Mouse (Mus musculus): ENCODE measurements around the gene Fam162a.
"Not testable (repeated sequence)": the region's sequence is repeated elsewhere in the genome, so short reads cannot be mapped to it uniquely, and the experiment has no call there.

Fam162a gene

DNA sequence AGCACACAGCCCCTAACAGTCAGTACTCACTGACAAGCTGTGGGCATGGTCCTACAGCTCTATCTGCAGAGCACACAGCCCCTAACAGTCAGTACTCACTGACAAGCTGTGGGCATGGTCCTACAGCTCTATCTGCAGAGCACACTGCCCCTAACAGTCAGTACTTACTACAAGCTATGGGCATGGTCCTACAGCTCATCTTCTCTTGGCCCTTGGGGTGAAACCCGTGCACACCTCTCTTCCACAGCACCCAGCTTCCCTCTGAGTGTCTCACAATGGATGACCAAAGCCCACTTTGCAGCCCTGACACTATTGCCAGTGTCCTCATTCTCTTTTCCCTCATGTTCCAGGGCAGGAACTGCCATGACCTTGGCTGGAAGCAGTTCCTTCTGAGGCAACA, 8.9 kb downstream of the Fam162a start:
- not testable (repeated sequence) for DNase-seq (ENCODE audit: low spot score)

DNA sequence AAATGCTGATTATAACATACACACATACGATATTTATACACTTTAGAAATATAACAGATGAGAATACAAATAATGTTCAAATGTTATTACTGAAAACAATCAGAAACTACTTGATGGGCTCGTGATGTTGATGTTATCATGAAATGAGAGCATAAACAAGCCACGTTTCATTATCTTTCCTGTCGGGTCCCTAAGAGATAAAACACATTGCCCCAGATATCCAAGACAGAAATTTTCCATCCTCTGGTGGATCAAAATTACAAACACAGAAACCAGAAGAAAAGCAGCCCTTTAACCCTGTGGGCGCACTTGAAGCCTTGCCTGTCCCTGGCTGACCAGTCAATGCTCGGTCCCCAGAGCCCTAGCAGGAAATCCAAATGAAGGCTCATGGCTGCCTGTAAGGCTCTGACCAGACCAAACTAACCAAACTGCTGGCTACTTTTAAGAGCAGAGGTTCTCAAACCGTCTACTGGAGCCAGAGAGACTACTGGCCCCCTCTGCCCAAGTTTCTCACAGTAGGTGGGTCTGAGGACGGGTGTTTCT, 13.4 kb downstream of the Fam162a start:
- no peak for DNase-seq (ENCODE audit: low spot score)

DNA sequence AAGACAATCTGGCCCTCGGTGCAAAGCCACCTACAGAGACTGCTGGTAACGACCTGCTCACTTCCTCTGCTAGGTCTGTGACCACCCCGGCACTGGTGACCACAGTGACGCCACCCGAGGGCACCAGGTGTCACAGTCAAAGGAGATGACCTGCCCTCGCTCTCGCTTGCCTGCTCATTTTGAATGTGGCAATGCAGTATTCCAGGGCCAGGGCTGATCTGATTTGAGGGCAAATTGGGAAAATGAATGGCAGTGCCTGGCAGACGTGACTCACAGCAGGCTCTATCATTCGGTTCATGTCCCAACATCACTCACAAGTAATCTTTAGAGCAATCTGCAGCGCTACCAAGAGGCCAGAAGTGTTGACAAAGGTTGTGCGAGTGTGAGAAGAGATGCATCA, 15.0 kb downstream of the Fam162a start:
- DNase-seq (ENCODE audit: low spot score), result no peak

DNA sequence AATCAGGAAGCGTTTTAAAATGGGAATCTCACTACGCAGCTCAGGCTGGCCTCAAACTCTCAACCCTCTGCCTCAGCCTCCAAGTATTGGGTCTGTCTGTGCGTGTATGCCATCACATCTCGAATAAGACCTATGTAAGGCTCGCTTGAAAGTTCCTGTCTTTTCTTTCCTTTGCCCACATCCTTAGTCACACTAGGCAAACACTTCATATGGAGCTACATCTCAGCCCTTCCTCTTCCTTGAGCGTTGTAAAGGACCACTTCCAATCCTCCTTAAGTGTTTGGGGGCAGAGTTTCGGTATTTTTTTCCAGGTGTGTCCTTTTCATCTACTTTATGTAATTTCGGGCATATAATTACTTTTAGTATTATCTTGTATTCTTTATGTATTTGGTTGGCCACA, 16.5 kb downstream of the Fam162a start:
- DNase-seq (ENCODE audit: low spot score), result no peak

DNA sequence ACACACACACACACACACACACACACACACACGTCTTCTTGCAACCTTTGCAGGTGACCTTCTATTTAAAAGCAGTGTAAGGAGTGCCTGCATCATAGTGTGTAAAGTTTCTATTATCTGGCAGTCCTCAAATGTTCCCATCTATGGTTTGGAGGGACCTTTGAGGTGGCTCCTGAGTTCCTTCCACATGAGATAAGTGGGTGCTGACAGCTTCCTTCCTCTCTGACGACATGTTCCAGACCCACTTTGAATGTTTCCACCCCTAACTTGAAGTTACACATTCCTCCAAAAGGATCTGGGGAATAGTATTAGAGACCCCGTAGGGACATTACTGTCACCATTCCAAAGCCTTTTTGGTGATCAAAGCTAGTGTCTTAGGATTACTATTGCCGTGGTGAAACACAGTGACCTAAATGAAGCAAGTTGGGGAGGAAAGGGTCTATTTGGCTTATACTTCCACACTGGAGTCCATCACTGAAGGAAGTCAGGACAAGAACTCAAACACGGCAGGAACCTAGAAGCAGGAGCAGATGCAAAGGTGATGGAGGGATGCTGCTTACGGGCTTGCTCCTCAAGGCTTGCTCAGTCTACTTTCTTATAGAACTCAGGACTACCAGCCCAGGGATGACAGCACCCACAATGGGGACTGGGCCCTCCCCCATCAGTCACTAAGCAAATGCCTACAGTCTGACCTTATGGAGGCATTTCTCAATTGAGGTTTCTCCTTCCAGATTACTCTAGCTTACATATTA, 17.7 kb downstream of the Fam162a start:
- no peak for DNase-seq (ENCODE audit: low spot score)

DNA sequence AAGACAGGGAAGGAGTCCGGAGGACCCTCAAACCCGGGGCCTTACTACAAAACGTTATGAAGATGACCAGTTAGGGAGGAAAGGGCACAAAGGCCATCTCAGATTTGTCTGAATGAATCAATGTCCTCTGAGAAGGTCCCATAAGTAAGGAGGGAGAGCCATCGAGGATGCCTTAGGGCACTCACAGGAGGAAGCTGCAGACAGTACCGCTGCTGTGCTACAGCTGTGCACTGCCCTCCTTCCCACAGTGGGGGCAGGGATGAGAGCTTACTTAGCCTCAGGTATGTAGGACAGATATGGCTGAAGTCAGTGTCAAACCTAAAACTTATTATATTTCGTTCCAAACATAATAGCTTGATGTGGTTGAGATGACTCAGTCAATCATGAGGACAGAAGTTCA, 19.9 kb downstream of the Fam162a start:
- DNase-seq (ENCODE audit: low spot score), result no peak

DNA sequence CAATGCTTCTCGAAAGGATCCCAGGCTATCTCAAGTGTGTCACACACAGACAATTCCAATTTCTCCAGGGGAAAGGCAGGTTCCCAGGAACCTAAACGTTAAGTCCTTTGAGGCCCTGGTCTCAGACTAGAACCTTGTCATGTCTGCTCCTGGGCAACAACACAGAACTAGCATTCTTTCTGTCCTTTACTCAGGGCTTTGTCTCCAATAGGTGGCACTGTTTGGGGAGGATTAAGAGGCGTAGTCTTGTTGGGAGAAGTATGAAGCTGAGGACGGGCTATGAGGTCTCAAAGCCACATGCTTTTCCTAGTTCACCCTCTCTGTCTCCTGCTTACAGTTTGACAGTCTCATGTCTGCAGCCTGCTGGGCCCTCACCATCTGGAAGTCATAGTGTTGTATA, 23.9 kb downstream of the Fam162a start:
- DNase-seq (ENCODE audit: low spot score), result no peak

DNA sequence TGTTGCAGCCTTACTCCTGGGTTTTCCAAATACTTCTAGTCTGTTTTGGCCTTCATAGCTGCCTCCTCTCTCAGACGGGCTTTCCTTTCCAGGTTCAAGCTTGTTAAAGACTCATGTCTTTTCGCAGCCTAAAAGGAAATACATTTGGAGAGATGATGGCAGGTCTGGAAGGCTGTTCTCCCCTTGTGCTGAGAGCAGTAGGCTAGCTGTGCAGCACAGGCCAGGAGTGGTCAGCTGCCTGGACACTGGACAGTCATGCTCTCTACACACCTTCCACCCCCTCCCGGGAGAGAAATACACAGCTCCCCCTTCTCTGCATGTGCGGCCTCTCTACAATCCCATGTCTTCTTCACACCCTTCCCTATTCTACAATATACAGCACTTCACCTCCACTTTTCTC, 27.4 kb downstream of the Fam162a start:
- DNase-seq (ENCODE audit: low spot score), result no peak

DNA sequence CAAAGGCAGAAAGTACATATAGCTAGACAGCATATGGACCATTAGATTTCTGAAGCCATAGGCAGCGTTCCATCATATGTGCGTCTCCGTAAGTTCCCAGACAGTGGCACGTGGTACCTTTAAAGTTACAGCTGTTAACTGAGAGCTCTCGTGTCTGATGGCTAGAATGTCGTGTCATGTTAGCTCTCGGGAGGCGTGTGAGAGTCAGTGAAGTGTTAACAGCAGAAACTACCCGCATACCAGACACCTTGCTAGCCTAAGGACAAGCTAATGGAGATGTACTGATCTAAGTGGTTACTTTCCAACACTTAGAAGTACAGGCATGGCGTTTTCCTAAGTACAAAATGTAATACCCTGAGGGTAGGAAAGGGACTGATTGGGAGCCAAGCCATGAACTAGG, 28.3 kb downstream of the Fam162a start:
- DNase-seq (ENCODE audit: low spot score), result no peak

DNA sequence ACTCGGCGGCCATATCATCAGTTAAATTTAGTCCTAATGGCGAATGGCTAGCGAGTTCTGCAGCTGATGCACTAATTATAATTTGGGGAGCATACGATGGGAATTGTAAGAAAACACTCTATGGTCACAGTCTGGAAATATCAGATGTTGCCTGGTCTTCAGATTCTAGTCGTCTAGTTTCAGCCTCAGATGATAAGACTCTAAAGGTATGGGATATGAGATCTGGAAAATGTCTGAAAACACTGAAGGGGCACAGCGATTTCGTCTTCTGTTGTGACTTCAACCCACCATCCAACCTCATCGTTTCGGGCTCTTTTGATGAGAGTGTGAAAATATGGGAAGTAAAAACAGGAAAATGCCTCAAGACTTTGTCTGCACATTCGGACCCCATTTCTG, 29.8 kb downstream of the Fam162a start:
- DNase-seq (ENCODE audit: low spot score), result no peak

DNA sequence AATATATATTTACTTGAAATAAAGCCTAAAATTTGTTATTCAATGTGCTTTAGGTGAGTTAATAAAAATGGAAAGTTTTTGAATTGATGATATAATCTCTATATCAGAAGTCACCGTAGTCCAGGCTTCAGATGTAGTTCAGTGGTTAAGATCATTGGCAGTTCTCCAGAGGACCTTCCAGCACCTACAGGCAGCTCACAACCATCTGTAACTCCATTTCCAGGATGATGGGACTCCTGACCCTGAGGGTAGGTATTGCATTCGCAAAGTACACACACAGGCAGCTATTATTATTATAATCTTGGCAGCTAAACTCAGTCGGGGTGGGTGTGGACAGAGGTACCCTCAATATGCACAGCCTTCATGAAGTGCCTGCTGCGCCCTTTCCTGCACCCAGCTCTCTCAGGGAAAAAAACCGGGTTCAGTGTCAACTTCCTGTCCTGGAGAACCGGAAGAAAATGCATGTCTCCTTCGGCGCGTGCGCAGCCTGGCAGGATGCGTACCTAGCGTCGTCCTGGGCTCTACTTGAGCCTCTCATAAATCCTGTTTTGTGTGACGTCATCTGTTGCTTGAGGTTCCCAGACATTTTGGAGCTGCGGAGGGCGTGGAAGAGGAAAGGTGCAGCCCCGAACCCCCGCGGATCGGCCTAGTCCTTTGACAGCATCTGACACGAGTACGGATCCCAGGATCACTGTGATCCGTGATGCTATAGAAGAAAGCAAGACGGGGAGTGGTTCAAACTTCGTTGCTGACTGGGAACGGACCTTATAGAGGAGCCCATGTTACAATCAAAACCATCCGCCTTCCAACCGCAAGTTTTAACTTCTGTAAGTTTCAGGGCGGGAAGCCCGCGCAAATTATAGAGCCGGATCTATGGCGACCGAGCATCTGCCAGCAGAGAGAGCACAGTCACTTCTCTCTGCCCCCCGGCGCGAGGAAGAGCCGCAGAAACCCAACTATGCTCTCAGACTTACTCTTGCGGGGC, 30.5 kb downstream of the Fam162a start, which contains the start of gene Wdr5b:
Gene Wdr5b, plus strand, starts transcription at position 551 of the 985 bp plus-strand sequence.
- DNase-seq (ENCODE audit: low spot score), result peak; percentile 95

DNA sequence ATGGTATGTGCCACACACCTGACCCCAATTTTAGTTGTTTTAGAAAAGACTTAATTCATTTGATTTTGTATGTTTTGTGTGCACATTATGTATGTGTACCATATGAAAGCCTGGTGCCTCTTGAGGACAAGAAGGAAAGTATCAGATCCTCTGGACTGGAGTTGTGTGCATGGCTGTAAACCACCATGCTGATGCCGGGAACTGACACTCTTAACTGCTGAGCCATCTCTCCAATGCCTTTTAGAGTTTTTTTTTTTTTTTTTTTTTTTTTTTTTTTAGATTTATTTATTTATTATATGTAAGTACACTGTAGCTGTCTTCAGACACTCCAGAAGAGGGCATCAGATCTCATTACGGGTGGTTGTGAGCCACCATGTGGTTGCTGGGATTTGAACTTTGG, 43.3 kb downstream of the Fam162a start:
- not testable (repeated sequence) for DNase-seq (ENCODE audit: low spot score)

DNA sequence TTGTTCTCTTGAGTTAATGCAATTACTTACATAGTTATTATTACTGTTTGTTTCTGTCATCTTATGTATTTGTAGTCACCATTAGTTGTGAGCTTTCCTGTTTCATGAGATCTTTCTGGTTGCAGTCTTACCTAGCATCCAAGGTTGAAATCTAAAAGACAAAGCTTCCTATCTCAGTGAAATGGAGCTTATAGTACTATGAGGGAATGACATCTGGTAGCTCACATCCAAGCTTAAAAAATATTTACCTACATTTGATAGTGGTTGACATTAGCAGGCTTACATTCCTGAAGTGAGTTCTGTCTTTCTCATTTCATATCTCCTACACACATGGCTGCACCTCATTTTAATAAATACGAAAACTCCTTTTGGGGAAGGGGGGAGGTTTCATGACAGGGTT, 55.1 kb downstream of the Fam162a start:
- no peak for DNase-seq (ENCODE audit: low spot score)

DNA sequence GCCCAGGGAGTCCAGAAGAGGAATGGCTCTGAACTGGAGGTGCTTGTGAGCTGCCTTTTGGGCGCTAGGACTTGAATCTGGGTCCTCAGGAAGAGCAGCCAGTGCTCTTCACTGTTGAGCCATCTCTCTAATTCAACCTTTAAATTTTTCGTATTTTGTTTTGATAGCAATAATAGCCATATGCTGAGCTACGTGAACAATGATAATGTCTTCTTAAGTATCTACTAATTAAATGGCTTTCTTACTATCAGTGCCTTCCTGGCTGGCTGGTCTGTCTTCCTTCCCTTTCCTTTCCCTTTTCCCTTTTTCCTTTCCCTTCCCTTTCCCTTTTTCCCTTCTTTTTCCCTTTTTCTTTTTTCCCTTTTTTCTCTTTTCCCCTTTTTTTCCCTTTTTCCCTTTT, 63.0 kb downstream of the Fam162a start:
- DNase-seq (ENCODE audit: low spot score), result no peak

DNA sequence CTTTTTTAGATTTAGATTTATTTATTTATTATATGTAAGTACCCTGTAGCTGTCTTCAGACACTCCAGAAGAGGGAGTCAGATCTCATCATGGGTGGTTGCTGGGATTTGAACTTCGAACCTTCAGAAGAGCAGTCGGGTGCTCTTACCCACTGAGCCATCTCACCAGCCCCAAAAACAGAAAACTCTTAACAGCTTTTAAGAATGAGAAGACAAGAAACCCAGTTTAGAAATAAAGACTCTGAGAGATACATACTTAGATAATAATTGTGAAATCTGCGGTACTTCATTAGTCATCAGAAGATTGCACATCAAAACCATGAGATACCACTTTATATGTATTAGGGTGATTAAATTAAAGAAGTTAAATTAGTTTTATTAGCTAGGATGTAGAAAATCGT, 72.5 kb downstream of the Fam162a start:
- DNase-seq (ENCODE audit: low spot score), result not testable (repeated sequence)

All from retina, embryonic 14.5 days (tissue).